Mouse (Mus musculus) bone marrow macrophage, adult 2 months (primary cell): Measurements from ENCODE around the gene Nhlrc2.
"Not testable (repeated sequence)": the region's sequence is repeated elsewhere in the genome, so short reads cannot be mapped to it uniquely, and the experiment has no call there.

Source experiments
- CTCF ChIP-seq: IDR thresholded peaks from 2 replicates; pipeline ENCODE4 v1.5.1; 2012; ENCODE audit warnings: low read depth, mild to moderate bottlenecking, low read length, moderate library complexity
- POLR2A ChIP-seq: IDR thresholded peaks from 2 replicates; pipeline ENCODE4 v1.6.1; 2012; ENCODE audit warnings: mild to moderate bottlenecking, low read depth, low read length, borderline replicate concordance

- TF ChIP-seq CTCF, POLR2A: not testable (repeated sequence)
Measured at GRCm38 (mm10) chr19:56503525-56503924, 44.5 kb upstream of the Nhlrc2 start.
